ENCODE assay signal across 8 mouse cellular contexts in the genomic region with DNA sequence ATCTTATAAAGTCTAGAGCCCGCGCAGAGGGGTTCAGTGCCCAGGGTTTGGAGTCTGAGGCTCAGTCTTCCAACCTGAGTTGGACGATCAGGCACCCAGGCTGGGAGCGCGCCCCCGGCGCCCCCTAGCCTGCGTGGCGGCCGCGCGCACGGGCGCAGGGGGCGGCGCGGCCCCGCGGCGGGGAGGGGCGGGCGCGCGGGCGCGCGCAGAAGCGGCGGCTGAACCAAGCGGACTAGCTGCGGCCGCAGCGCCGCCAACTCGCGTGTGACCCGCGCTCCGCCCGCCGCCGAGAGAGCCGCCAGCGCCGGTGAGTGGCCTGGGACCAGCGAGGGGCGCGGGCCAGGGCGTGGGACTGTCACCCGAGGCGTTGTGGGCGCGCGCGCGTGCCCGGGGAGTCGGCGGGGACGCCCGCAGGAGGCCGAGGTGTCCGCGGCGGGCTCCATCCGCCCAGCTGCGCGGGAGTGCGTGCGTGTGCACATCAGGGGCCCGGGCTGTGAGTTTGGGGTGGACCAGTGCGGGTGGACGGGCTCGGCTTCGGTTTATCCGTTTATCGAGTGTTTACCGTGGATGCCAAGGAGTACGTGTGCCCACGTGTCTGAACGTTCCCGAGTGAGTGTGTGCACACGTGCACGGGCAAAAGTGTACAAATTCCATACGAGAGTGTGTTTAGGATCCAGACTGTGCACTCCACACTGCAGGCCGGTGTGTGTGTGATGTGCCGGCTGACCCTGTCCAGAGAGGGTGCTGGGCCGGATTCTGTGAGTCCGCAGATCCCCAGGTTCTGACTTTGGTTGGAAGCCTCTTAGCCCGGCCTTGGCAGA. TPM values are rescaled to one million over a fixed set of nuclear protein-coding genes. Genes with fewer than 3 reads are reported as not detected.
DNase-seq lines count a peak whose midpoint lies in the region; ATAC-seq and TF ChIP-seq lines count a peak whose summit lies in the region.

A gene (plus strand): TSS at position 157 of the 821 bp plus-strand sequence.

- H3K27ac ChIP-seq in intestine, postnatal 0 days (ENCODE audit: low read depth, low read length): peak within 1 kb of the TSS; percentile 95
- peak within 1 kb of the TSS; percentile 96 for H3K27ac ChIP-seq in limb, embryonic 14.5 days (replicated peaks; ENCODE audit: low read depth, low read length)
- H3K27ac ChIP-seq in midbrain, embryonic 15.5 days: peak within 1 kb of the TSS; percentile 78
- H3K27ac ChIP-seq in stomach, embryonic 14.5 days (ENCODE audit: low read length): peak within 1 kb of the TSS; percentile 97

- no peaks in the 10 kb centered on the region for H3K27me3 ChIP-seq in intestine, postnatal 0 days (replicated peaks; ENCODE audit: control insufficient read depth, insufficient read depth, low read length)
- H3K27me3 ChIP-seq in limb, embryonic 14.5 days (ENCODE audit: control insufficient read depth, insufficient read depth, low read length): no peaks in the 10 kb centered on the region
- no peaks in the 10 kb centered on the region for H3K27me3 ChIP-seq in midbrain, embryonic 15.5 days (replicated peaks)
- H3K27me3 ChIP-seq in stomach, embryonic 14.5 days (ENCODE audit: control insufficient read depth, insufficient read depth, low read length): no peaks in the 10 kb centered on the region

- TF ChIP-seq POLR2A in limb, embryonic 14.5 days (IDR thresholded peaks at IDR 0.05; ENCODE audit: borderline replicate concordance, extremely low read depth, insufficient read depth, insufficient read length): peak; percentile 69; the same call in 1 of the 2 replicates

- peak within 1 kb of the TSS; percentile 81 for H3K4me3 ChIP-seq in intestine, postnatal 0 days (ENCODE audit: low read depth, low read length)
- H3K4me3 ChIP-seq in limb, embryonic 14.5 days (replicated peaks; ENCODE audit: low read length): peak within 1 kb of the TSS; percentile 79
- peak within 1 kb of the TSS; percentile 80 for H3K4me3 ChIP-seq in midbrain, embryonic 15.5 days
- peak within 1 kb of the TSS; percentile 71 for H3K4me3 ChIP-seq in stomach, embryonic 14.5 days (ENCODE audit: low read depth, low read length)

- TF ChIP-seq CTCF in intestine, postnatal 0 days (IDR thresholded peaks at IDR 0.05; ENCODE audit: low read depth): no peak

- H3K36me3 ChIP-seq in intestine, postnatal 0 days (ENCODE audit: control insufficient read depth, insufficient read depth): no peaks in the 10 kb centered on the region
- no peaks in the 10 kb centered on the region for H3K36me3 ChIP-seq in limb, embryonic 14.5 days (ENCODE audit: control insufficient read depth, insufficient read depth, low read length)
- no peaks in the 10 kb centered on the region for H3K36me3 ChIP-seq in midbrain, embryonic 15.5 days (replicated peaks)
- H3K36me3 ChIP-seq in stomach, embryonic 14.5 days (ENCODE audit: control insufficient read depth, insufficient read depth, low read length): no peaks in the 10 kb centered on the region

- peak within 1 kb of the TSS; percentile 91 for H3K9ac ChIP-seq in intestine, postnatal 0 days (ENCODE audit: low read depth, low read length)
- peak within 1 kb of the TSS; percentile 96 for H3K9ac ChIP-seq in limb, embryonic 14.5 days (ENCODE audit: low read depth, low read length, severe bottlenecking)
- H3K9ac ChIP-seq in midbrain, embryonic 15.5 days: peak within 1 kb of the TSS; percentile 77
- H3K9ac ChIP-seq in stomach, embryonic 14.5 days (replicated peaks; ENCODE audit: low read depth, low read length): peak within 1 kb of the TSS; percentile 91

- peak within 1 kb of the TSS; percentile 92 for H3K4me2 ChIP-seq in intestine, postnatal 0 days (replicated peaks; ENCODE audit: low read depth)
- peak within 1 kb of the TSS; percentile 80 for H3K4me2 ChIP-seq in limb, embryonic 14.5 days (replicated peaks; ENCODE audit: low read depth, low read length, severe bottlenecking)
- H3K4me2 ChIP-seq in midbrain, embryonic 15.5 days: peak within 1 kb of the TSS; percentile 79
- peak within 1 kb of the TSS; percentile 76 for H3K4me2 ChIP-seq in stomach, embryonic 14.5 days (replicated peaks; ENCODE audit: low read depth, low read length)

- peak; percentile 55 for ATAC-seq in intestine, postnatal 0 days
- ATAC-seq in limb, embryonic 14.5 days (ENCODE audit: low FRiP score, low read depth): peak; percentile 81
- ATAC-seq in midbrain, embryonic 15.5 days (replicated peaks): peak; percentile 71
- ATAC-seq in stomach, embryonic 14.5 days (ENCODE audit: insufficient number of reproducible peaks, insufficient read depth, low FRiP score, low read depth): peak; percentile 76; the same call in 1 of the 2 replicates

- peaks cover 21% of the 10 kb centered on the region for H3K4me1 ChIP-seq in intestine, postnatal 0 days (replicated peaks; ENCODE audit: control insufficient read depth, insufficient read depth, low read length)
- peaks cover 37% of the 10 kb centered on the region for H3K4me1 ChIP-seq in limb, embryonic 14.5 days (ENCODE audit: control insufficient read depth, insufficient read depth, low read length)
- H3K4me1 ChIP-seq in midbrain, embryonic 15.5 days: peaks cover 14% of the 10 kb centered on the region
- H3K4me1 ChIP-seq in stomach, embryonic 14.5 days (ENCODE audit: control insufficient read depth, insufficient read depth, low read length): peaks cover 35% of the 10 kb centered on the region

- peak; percentile 60 for DNase-seq in ovary, postnatal 10 days (ENCODE audit: low spot score)
- no peak for DNase-seq in ovary, adult 18-20 months (ENCODE audit: low spot score)
- DNase-seq in embryo, embryonic 10.5 days (ENCODE audit: low spot score): peak; percentile 80
- peak; percentile 57 to 79 for DNase-seq in gastrocnemius, postnatal 4 days (ENCODE audit: low spot score in 2 of 2)
- DNase-seq in limb, embryonic 14.5 days (ENCODE audit: low spot score): peak; percentile 71

- no peaks in the 10 kb centered on the region for H3K9me3 ChIP-seq in intestine, postnatal 0 days (ENCODE audit: control insufficient read depth)
- H3K9me3 ChIP-seq in limb, embryonic 14.5 days (ENCODE audit: control insufficient read depth, low read length): no peaks in the 10 kb centered on the region
- H3K9me3 ChIP-seq in midbrain, embryonic 15.5 days: no peaks in the 10 kb centered on the region
- no peaks in the 10 kb centered on the region for H3K9me3 ChIP-seq in stomach, embryonic 14.5 days (ENCODE audit: control insufficient read depth, low read depth, low read length)

- under 1% methylated on average over 86 of the region's 90 CpGs for WGBS in intestine, postnatal 0 days
- under 1% methylated on average over 75 of the region's 90 CpGs for WGBS in limb, embryonic 14.5 days
- under 1% methylated on average over 80 of the region's 90 CpGs for WGBS in midbrain, embryonic 15.5 days
- under 1% methylated on average over 90 of the region's 90 CpGs for WGBS in stomach, embryonic 14.5 days

RNA-seq across cellular contexts. Expression of the gene that starts here (rescaled TPM):
- total RNA-seq in gastrocnemius, postnatal 4 days (2021): 10 to 100 TPM; 21.3 to 26.0 TPM
- 70.9 and 84.5 TPM in 2 replicates for polyA plus RNA-seq in intestine, postnatal 0 days (2015; fragmentation: Nextera tagmentation; extraction: Ambion mirVana)
- polyA plus RNA-seq in limb, embryonic 14.5 days (2012; rRNA removed): 77.2 and 81.1 TPM in 2 replicates
- polyA plus RNA-seq in limb, embryonic 14.5 days (2014; fragmentation: Nextera tagmentation; extraction: Ambion mirVana): 123 and 138 TPM in 2 replicates
- 56.0 and 66.1 TPM in 2 replicates for polyA plus RNA-seq in midbrain, embryonic 15.5 days (2015; fragmentation: Nextera tagmentation; extraction: Ambion mirVana)
- 132 and 136 TPM in 2 replicates for polyA plus RNA-seq in stomach, embryonic 14.5 days (2014; fragmentation: Nextera tagmentation; extraction: Ambion mirVana)
